Mouse (Mus musculus): ENCODE data around the gene Akap1.
"Not testable (repeated sequence)": the region's sequence is repeated elsewhere in the genome, so short reads cannot be mapped to it uniquely, and the experiment has no call there.

Akap1 gene

GRCm38 (mm10) chr11:88864458-88865197 is at the start of gene Akap1:
Gene Akap1, minus strand, starts transcription at chr11:88864586.
- peak; percentile 94 for DNase-seq

GRCm38 (mm10) chr11:88909388-88910036 is 45.1 kb upstream of the Akap1 start:
- no peak for DNase-seq

GRCm38 (mm10) chr11:88908557-88909211 is 44.3 kb upstream of the Akap1 start:
- DNase-seq, result peak; percentile 69

- no peak for DNase-seq
Observed at GRCm38 (mm10) chr11:88907886-88908285, 43.5 kb upstream of the Akap1 start.

- DNase-seq, result no peak
Observed at GRCm38 (mm10) chr11:88905621-88906020, 41.2 kb upstream of the Akap1 start.

GRCm38 (mm10) chr11:88904080-88904479 is 39.7 kb upstream of the Akap1 start:
- no peak for DNase-seq

- no peak for DNase-seq
Observed at GRCm38 (mm10) chr11:88902762-88903161, 38.4 kb upstream of the Akap1 start.

GRCm38 (mm10) chr11:88901341-88901802 is 37.0 kb upstream of the Akap1 start:
- no peak for DNase-seq

- no peak for DNase-seq
Observed at GRCm38 (mm10) chr11:88899561-88899960, 35.2 kb upstream of the Akap1 start.

- DNase-seq, result no peak
Observed at GRCm38 (mm10) chr11:88898380-88898763, 34.0 kb upstream of the Akap1 start.

GRCm38 (mm10) chr11:88897624-88898379 is 33.4 kb upstream of the Akap1 start:
- no peak for DNase-seq

- not testable (repeated sequence) for DNase-seq
Observed at GRCm38 (mm10) chr11:88895800-88896232, 31.4 kb upstream of the Akap1 start.

- DNase-seq, result not testable (repeated sequence)
Observed at GRCm38 (mm10) chr11:88895235-88895634, 30.8 kb upstream of the Akap1 start.

- not testable (repeated sequence) for DNase-seq
Observed at GRCm38 (mm10) chr11:88894279-88894678, 29.9 kb upstream of the Akap1 start.

GRCm38 (mm10) chr11:88893501-88893900 is 29.1 kb upstream of the Akap1 start:
- not testable (repeated sequence) for DNase-seq

- not testable (repeated sequence) for DNase-seq
Observed at GRCm38 (mm10) chr11:88892789-88893188, 28.4 kb upstream of the Akap1 start.

GRCm38 (mm10) chr11:88891921-88892561 is 27.7 kb upstream of the Akap1 start:
- DNase-seq, result not testable (repeated sequence)

GRCm38 (mm10) chr11:88891446-88891845 is 27.1 kb upstream of the Akap1 start:
- DNase-seq, result not testable (repeated sequence)

- not testable (repeated sequence) for DNase-seq
Observed at GRCm38 (mm10) chr11:88890904-88891303, 26.5 kb upstream of the Akap1 start.

- no peak for DNase-seq
Observed at GRCm38 (mm10) chr11:88888996-88889395, 24.6 kb upstream of the Akap1 start.

- DNase-seq, result no peak
Observed at GRCm38 (mm10) chr11:88884376-88885065, 20.1 kb upstream of the Akap1 start.

GRCm38 (mm10) chr11:88878011-88878410 is 13.6 kb upstream of the Akap1 start:
- DNase-seq, result no peak
